Mouse (Mus musculus): ENCODE results near the gene Actb.

- TF ChIP-seq POLR2A (IDR thresholded peaks at IDR 0.05; ENCODE audit: insufficient read depth, low read length) (no peak), CTCF (IDR thresholded peaks at IDR 0.05; ENCODE audit: low read depth, low read length) (no peak), EP300 (IDR thresholded peaks at IDR 0.05; ENCODE audit: insufficient read depth, low read depth, low read length) (no peak)
These were observed 48.8 kb downstream of the Actb start for GRCm38 (mm10) chr5:142857763-142858229.
